Mouse (Mus musculus) heart, embryonic 14.5 days (tissue): ENCODE data around the gene Ifna2. TPM values are rescaled to one million over a fixed set of nuclear protein-coding genes. Genes with fewer than 3 reads are reported as not detected.

Experiments used
- polyA plus RNA-seq: library from polyadenylated mRNA; unstranded; fragments of >200 nt; fragmentation: Nextera tagmentation; extraction: Ambion mirVana; gene quantifications from 2 replicates; pipeline ENCODE4 v1.2.1, GENCODE M21; 2014

Ifna2 gene
- polyA plus RNA-seq, 1 experiment from 2014 or later, result not detected

Other genes with a start within 250 kb of the Ifna2 start
- 9.7 and 12.3 TPM in 2 replicates for gene Hacd4, start 245.0 kb downstream of the Ifna2 start, polyA plus RNA-seq
- not detected in 2 replicates for gene Ifnb1, start 161.1 kb downstream of the Ifna2 start, polyA plus RNA-seq
- not detected in 2 replicates for gene Ifna15, start 125.7 kb downstream of the Ifna2 start, polyA plus RNA-seq
- not detected in 2 replicates for gene Ifna14, start 112.1 kb downstream of the Ifna2 start, polyA plus RNA-seq
- not detected in 2 replicates for gene Ifna9, start 91.5 kb downstream of the Ifna2 start, polyA plus RNA-seq
- not detected in 2 replicates for gene Ifna12, start 80.5 kb downstream of the Ifna2 start, polyA plus RNA-seq
- gene C87499, start 49.5 kb downstream of the Ifna2 start, polyA plus RNA-seq, result not detected in 2 replicates
- gene Ifna13, start 39.5 kb downstream of the Ifna2 start, polyA plus RNA-seq, result not detected in 2 replicates
- gene Ifna16, start 7.0 kb downstream of the Ifna2 start, polyA plus RNA-seq, result not detected in 2 replicates
- not detected in 2 replicates for gene Ifnab, start 7.4 kb upstream of the Ifna2 start, polyA plus RNA-seq
- 1.6 and 1.7 TPM in 2 replicates for gene Gm26566, start 37.9 kb upstream of the Ifna2 start, polyA plus RNA-seq
- gene Klhl9, start 38.6 kb upstream of the Ifna2 start, polyA plus RNA-seq, result 105 and 108 TPM in 2 replicates
- not detected in 2 replicates for gene Gm13271, start 71.0 kb upstream of the Ifna2 start, polyA plus RNA-seq
- 0.49 TPM in 1 of 2 replicates, not detected in the other for gene Gm13283, start 76.2 kb upstream of the Ifna2 start, polyA plus RNA-seq
- not detected in 2 replicates for gene Gm13290, start 89.9 kb upstream of the Ifna2 start, polyA plus RNA-seq
- gene Gm13289, start 93.0 kb upstream of the Ifna2 start, polyA plus RNA-seq, result not detected in 2 replicates
- not detected in 2 replicates for gene Gm13272, start 95.9 kb upstream of the Ifna2 start, polyA plus RNA-seq
- not detected in 2 replicates for gene Ifnz, start 98.2 kb upstream of the Ifna2 start, polyA plus RNA-seq
- gene Gm13276, start 101.8 kb upstream of the Ifna2 start, polyA plus RNA-seq, result not detected in 2 replicates
- not detected in 2 replicates for gene Gm13277, start 104.7 kb upstream of the Ifna2 start, polyA plus RNA-seq
- not detected in 2 replicates for gene Gm13278, start 107.6 kb upstream of the Ifna2 start, polyA plus RNA-seq
- not detected in 2 replicates for gene Gm13275, start 110.6 kb upstream of the Ifna2 start, polyA plus RNA-seq
- not detected in 2 replicates for gene Gm13279, start 113.5 kb upstream of the Ifna2 start, polyA plus RNA-seq
- 0.66 and 0.80 TPM in 2 replicates for gene Gm13285, start 115.8 kb upstream of the Ifna2 start, polyA plus RNA-seq
- gene Gm13287, start 119.3 kb upstream of the Ifna2 start, polyA plus RNA-seq, result not detected in 2 replicates
- 0.07 TPM in 1 of 2 replicates, not detected in the other for gene Gm13288, start 121.6 kb upstream of the Ifna2 start, polyA plus RNA-seq
- not detected in 2 replicates for gene Ifna7, start 132.3 kb upstream of the Ifna2 start, polyA plus RNA-seq
- gene Ifna11, start 136.0 kb upstream of the Ifna2 start, polyA plus RNA-seq, result not detected in 2 replicates
- gene Ifna6, start 143.5 kb upstream of the Ifna2 start, polyA plus RNA-seq, result not detected in 2 replicates
- not detected in 2 replicates for gene Ifna5, start 151.6 kb upstream of the Ifna2 start, polyA plus RNA-seq
- gene Ifna4, start 157.9 kb upstream of the Ifna2 start, polyA plus RNA-seq, result not detected in 2 replicates
- not detected in 2 replicates for gene Ifna1, start 166.2 kb upstream of the Ifna2 start, polyA plus RNA-seq
- gene Ifne, start 196.3 kb upstream of the Ifna2 start, polyA plus RNA-seq, result not detected in 2 replicates